In genomic region chr7:44405346-44406014, GRCm38 (mm10) we compare ENCODE assay signal across 7 mouse cellular contexts. TPM values are rescaled to one million over a fixed set of nuclear protein-coding genes. Genes with fewer than 3 reads are reported as not detected.
A peak's percentile ranks its signal among the peaks of the same experiment; 100 is the strongest.
DNase-seq lines count a peak whose midpoint lies in the region; ATAC-seq lines count a peak whose summit lies in the region.

No protein-coding gene starts in this region.

- peak; percentile 89 for DNase-seq in adrenal gland, adult 2 months
- DNase-seq in embryo, embryonic 11 days, result peak; percentile 100
- DNase-seq in gastrocnemius, postnatal 25 days, result peak; percentile 75
- peak; percentile 89 for DNase-seq in intestine, embryonic 14.5 days (ENCODE audit: low spot score)
- DNase-seq in left cerebral cortex, postnatal 14 days (ENCODE audit: low spot score in 2 of 2), result peak; percentile 99
- peak; percentile 100 for DNase-seq in mesoderm, embryonic 11.5 days (ENCODE audit: low read depth, low spot score)
- peak; percentile 95 to 98 for DNase-seq in right cerebral cortex, postnatal 36 days (ENCODE audit: low spot score in 2 of 2)

- H3K27ac ChIP-seq in intestine, embryonic 14.5 days (ENCODE audit: low read depth), result peak overlapping the region; percentile 29; the same call in 1 of the 2 replicates

- peak; percentile 97 for ATAC-seq in intestine, embryonic 14.5 days (replicated peaks; ENCODE audit: low FRiP score, low TSS enrichment, low read depth)

- peak overlapping the region; percentile 35 for H3K4me3 ChIP-seq in intestine, embryonic 14.5 days (ENCODE audit: low read depth, low read length)

- H3K27me3 ChIP-seq in intestine, embryonic 14.5 days (replicated peaks; ENCODE audit: control insufficient read depth, insufficient read depth, low read length), result 0 out of 2 replicates have a peak, but pooled peaks cover 6% of the 10 kb centered on the region

- H3K36me3 ChIP-seq in intestine, embryonic 14.5 days (ENCODE audit: control insufficient read depth, insufficient read depth, low read length), result no peaks in the 10 kb centered on the region

- H3K4me2 ChIP-seq in intestine, embryonic 14.5 days (ENCODE audit: low read length), result peak overlapping the region; percentile 57

- H3K9me3 ChIP-seq in intestine, embryonic 14.5 days (ENCODE audit: control insufficient read depth, low read length), result no peaks in the 10 kb centered on the region

- H3K9ac ChIP-seq in intestine, embryonic 14.5 days (ENCODE audit: low read length), result peak overlapping the region; percentile 32; the same call in 1 of the 2 replicates

- intact Hi-C loops in left cerebral cortex, postnatal 14 days (cut with DNase I), result no loop called here

- WGBS in intestine, embryonic 14.5 days, result 5% methylated on average over 27 of the region's 27 CpGs

- H3K4me1 ChIP-seq in intestine, embryonic 14.5 days (replicated peaks; ENCODE audit: control insufficient read depth, insufficient read depth, low read length), result no peaks in the 10 kb centered on the region; the same call in 1 of the 2 replicates

RNA-seq across cellular contexts. Expression of gene 1700008O03Rik, which starts 19.9 kb away (rescaled TPM):
- 1 to 10 TPM in 1 of 2 experiments, under 1 TPM in 1; 0.66 to 1.2 TPM for total RNA-seq in adrenal gland, adult 2 months (2021)
- polyA plus RNA-seq in adrenal gland, adult 2 months (2012; rRNA removed), result 1.6 and 2.3 TPM in 2 replicates
- total RNA-seq in gastrocnemius, postnatal 25 days (2021), result not detected
- 1.5 and 1.6 TPM in 2 replicates for polyA plus RNA-seq in intestine, embryonic 14.5 days (2014; fragmentation: Nextera tagmentation; extraction: Ambion mirVana)
- total RNA-seq in left cerebral cortex, postnatal 14 days (2021), result 1 to 10 TPM; 2.3 TPM

RNA-seq across cellular contexts. Expression of gene Syt3, which starts 21.6 kb away (rescaled TPM):
- 1 to 10 TPM; 4.8 to 6.2 TPM for total RNA-seq in adrenal gland, adult 2 months (2021)
- polyA plus RNA-seq in adrenal gland, adult 2 months (2012; rRNA removed), result 12.1 and 16.0 TPM in 2 replicates
- 1 to 10 TPM; 1.1 to 1.8 TPM for total RNA-seq in gastrocnemius, postnatal 25 days (2021)
- polyA plus RNA-seq in intestine, embryonic 14.5 days (2014; fragmentation: Nextera tagmentation; extraction: Ambion mirVana), result 1.6 and 1.7 TPM in 2 replicates
- 10 to 100 TPM; 77.1 to 81.9 TPM for total RNA-seq in left cerebral cortex, postnatal 14 days (2021)

RNA-seq across cellular contexts. Expression of gene Lrrc4b, which starts 23.3 kb away (rescaled TPM):
- total RNA-seq in adrenal gland, adult 2 months (2021), result 1 to 10 TPM; 5.1 to 8.5 TPM
- polyA plus RNA-seq in adrenal gland, adult 2 months (2012; rRNA removed), result 10.3 and 16.3 TPM in 2 replicates
- total RNA-seq in gastrocnemius, postnatal 25 days (2021), result under 1 TPM; 0.24 to 0.43 TPM
- polyA plus RNA-seq in intestine, embryonic 14.5 days (2014; fragmentation: Nextera tagmentation; extraction: Ambion mirVana), result 1.3 TPM in 2 replicates
- total RNA-seq in left cerebral cortex, postnatal 14 days (2021), result 100 to 1,000 TPM; 269 to 330 TPM

RNA-seq across cellular contexts. Expression of gene Aspdh, which starts 59.7 kb away (rescaled TPM):
- total RNA-seq in adrenal gland, adult 2 months (2021), result under 1 TPM in 1 of 2 experiments, not detected in 1; 0.75 TPM
- 0.91 and 2.4 TPM in 2 replicates for polyA plus RNA-seq in adrenal gland, adult 2 months (2012; rRNA removed)
- not detected for total RNA-seq in gastrocnemius, postnatal 25 days (2021)
- 0.65 TPM in 1 of 2 replicates, not detected in the other for polyA plus RNA-seq in intestine, embryonic 14.5 days (2014; fragmentation: Nextera tagmentation; extraction: Ambion mirVana)
- total RNA-seq in left cerebral cortex, postnatal 14 days (2021), result 10 to 100 TPM; 11.2 to 13.4 TPM

Comparison
In these comparisons a context has a peak if more than half of its experiments do, and no peak if none do; other contexts are left out.
1. Peak in every context shown above with its lines: DNase-seq, ATAC-seq, H3K4me3 ChIP-seq and H3K27ac ChIP-seq.
2. RNA of gene Syt3, which starts 21.6 kb away (total RNA-seq): 77.1 to 81.9 TPM in left cerebral cortex, postnatal 14 days; 4.8 to 6.2 TPM in adrenal gland, adult 2 months and 1.1 to 1.8 TPM in gastrocnemius, postnatal 25 days; every median in the first group is over 10 times any median in the second.
3. RNA of gene Lrrc4b, which starts 23.3 kb away (total RNA-seq): 269 to 330 TPM in left cerebral cortex, postnatal 14 days; 5.1 to 8.5 TPM in adrenal gland, adult 2 months and 0.24 to 0.43 TPM in gastrocnemius, postnatal 25 days; every median in the first group is over 10 times any median in the second.